Mouse (Mus musculus) forebrain, embryonic 16.5 days (tissue): Measurements from ENCODE around the gene Usp54. TPM values are rescaled to one million over a fixed set of nuclear protein-coding genes. Genes with fewer than 3 reads are reported as not detected.

ENCODE experiments used
- ATAC-seq: fragments of 200-750 bp; cut with Nextera tagmentation; 2 replicates; pipeline ENCODE4 v1.8.0; 2017; ENCODE audit warnings: mild to moderate bottlenecking, moderate library complexity
- H3K27ac ChIP-seq: fragments of 300-500 bp; sonication (generic); 2 replicates; pipeline ENCODE4 v1.5.1; 2014; ENCODE audit warnings: low read length, control low read depth
- H3K27me3 ChIP-seq: fragments of 300-500 bp; sonication (generic); replicated peaks from 2 replicates; pipeline ENCODE4 v1.6.1; 2014; ENCODE audit warnings: low read length; ENCODE audit not compliant: control insufficient read depth, insufficient read depth
- H3K36me3 ChIP-seq: fragments of 300-500 bp; sonication (generic); 2 replicates; pipeline ENCODE4 v1.6.1; 2014; ENCODE audit not compliant: control insufficient read depth, insufficient read depth
- H3K4me1 ChIP-seq: fragments of 300-500 bp; sonication (generic); replicated peaks from 2 replicates; pipeline ENCODE4 v1.6.1; 2014; ENCODE audit warnings: low read length; ENCODE audit not compliant: control insufficient read depth, insufficient read depth
- H3K4me2 ChIP-seq: fragments of 300-500 bp; sonication (generic); 2 replicates; pipeline ENCODE4 v1.6.1; 2014; ENCODE audit warnings: mild to moderate bottlenecking, low read length, control low read depth
- H3K4me3 ChIP-seq: fragments of 300-500 bp; sonication (generic); replicated peaks from 2 replicates; pipeline ENCODE4 v1.5.1; 2014; ENCODE audit warnings: mild to moderate bottlenecking, low read length, control low read depth
- H3K9ac ChIP-seq: fragments of 300-500 bp; sonication (generic); replicated peaks from 2 replicates; pipeline ENCODE4 v1.6.1; 2014; ENCODE audit warnings: low read depth, low read length, control low read depth
- H3K9me3 ChIP-seq: fragments of 300-500 bp; sonication (generic); 2 replicates; pipeline ENCODE4 v1.6.1; 2016; ENCODE audit warnings: low read length; ENCODE audit not compliant: control insufficient read depth
- WGBS: fragments of 180-500 bp; shearing (Covaris S2); extraction: QIAGEN DNeasy Blood & Tissue Kit; methylation state at CpG from one replicate; pipeline ENCODE4 v1.1.7; 2014; 5-methylcytosine and 5-hydroxymethylcytosine counted together
- polyA plus RNA-seq: library from polyadenylated mRNA; unstranded; fragments of >200 nt; fragmentation: Nextera tagmentation; extraction: Ambion mirVana; gene quantifications from 2 replicates; pipeline ENCODE4 v1.2.1, GENCODE M21; 2015

The Usp54 gene
- polyA plus RNA-seq, 1 experiment from 2014 or later: 11.1 TPM

- Histone ChIP-seq H3K36me3 (no peaks in the 10 kb centered on the region), H3K9ac (no peak overlapping the region), H3K9me3 (no peaks in the 10 kb centered on the region), H3K27ac (no peak overlapping the region), H3K4me1 (peaks cover 10% of the 10 kb centered on the region), H3K4me3 (no peak overlapping the region), H3K27me3 (no peaks in the 10 kb centered on the region), H3K4me2 (no peak overlapping the region)
- no peak for ATAC-seq
Observed at GRCm38 (mm10) chr14:20658326-20658725, 17.5 kb upstream of the Usp54 start.

DNA sequence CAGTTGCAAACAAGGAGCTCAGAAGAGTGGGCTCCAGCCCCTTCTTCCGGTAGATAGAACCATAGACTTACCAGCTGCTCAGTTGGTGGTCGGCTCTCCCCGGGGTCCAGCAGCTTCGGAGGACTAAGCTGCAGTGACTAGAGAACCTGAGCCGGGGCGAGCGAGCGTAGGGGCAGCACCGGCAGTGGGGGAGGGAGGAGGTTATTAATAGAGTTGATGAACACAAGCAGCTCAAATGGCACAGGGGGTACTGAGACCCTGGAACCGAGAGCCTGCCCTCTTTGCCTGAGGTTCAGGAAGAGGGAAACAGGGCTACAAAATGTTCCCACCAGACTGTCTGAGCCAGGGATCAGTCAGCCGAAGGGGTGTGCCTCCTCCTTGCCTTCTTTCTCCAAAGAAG is 15.5 kb upstream of the Usp54 start, which contains the start of gene Myoz1:
Myoz1 (minus strand) TSS at position 180 of the 400 bp plus-strand sequence.
- no peak within 1 kb of the TSS for H3K4me2 ChIP-seq
- no peak for ATAC-seq
- no peak within 1 kb of the TSS for H3K9ac ChIP-seq
- peaks cover 3% of the 10 kb centered on the region; the same call in 1 of the 2 replicates for H3K4me1 ChIP-seq
- H3K27ac ChIP-seq: no peak within 1 kb of the TSS
- no peaks in the 10 kb centered on the region for H3K36me3 ChIP-seq
- no peaks in the 10 kb centered on the region for H3K9me3 ChIP-seq
- no peaks in the 10 kb centered on the region for H3K27me3 ChIP-seq
- H3K4me3 ChIP-seq: no peak within 1 kb of the TSS
- WGBS: 41% methylated on average over 11 of the region's 11 CpGs

GRCm38 (mm10) chr14:20655731-20656130 is 14.9 kb upstream of the Usp54 start:
- H3K36me3 ChIP-seq: no peaks in the 10 kb centered on the region
- no peak overlapping the region for H3K27ac ChIP-seq
- no peak overlapping the region for H3K4me3 ChIP-seq
- no peaks in the 10 kb centered on the region for H3K27me3 ChIP-seq
- whole genome bisulfite sequencing: 88% methylated on average over 9 of the region's 9 CpGs
- no peaks in the 10 kb centered on the region for H3K9me3 ChIP-seq
- peaks cover 3% of the 10 kb centered on the region; the same call in 1 of the 2 replicates for H3K4me1 ChIP-seq
- no peak overlapping the region for H3K4me2 ChIP-seq
- ATAC-seq: no peak
- H3K9ac ChIP-seq: no peak overlapping the region

DNA sequence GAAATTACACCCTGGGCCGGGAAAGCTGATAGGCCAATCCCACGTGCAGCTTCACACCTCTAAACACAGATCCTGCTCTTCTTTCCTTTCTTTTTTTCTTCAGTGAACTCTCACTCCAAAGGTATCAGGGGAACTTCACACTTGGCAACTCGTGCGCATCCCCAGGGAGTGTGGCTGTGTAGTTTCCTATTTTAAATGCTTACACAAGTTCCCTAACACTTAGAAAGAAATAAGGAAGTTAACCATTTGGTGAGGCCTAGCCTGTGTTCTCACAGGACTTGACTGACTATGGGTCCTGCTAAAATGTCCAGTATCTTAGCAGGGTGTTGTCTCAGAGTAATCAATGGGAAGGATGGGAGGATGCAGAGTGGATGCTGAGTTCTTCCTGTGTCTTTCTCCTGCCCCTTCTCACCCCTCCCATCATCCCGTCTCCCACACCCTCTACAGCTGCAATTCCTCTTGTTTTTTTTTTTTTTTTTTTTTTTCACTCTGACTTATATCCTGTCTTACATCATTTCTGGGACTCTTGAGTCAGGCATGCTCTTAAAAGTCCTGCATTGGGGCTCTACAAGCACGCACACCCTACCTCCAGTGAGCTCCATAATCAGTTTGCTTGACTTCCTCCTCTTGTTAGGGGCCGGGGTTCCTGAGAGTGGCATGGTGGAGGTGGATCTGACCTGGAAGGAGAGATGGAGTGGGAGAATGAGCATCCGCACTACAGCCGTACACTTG is 14.0 kb upstream of the Usp54 start:
- Histone ChIP-seq H3K9ac (no peak overlapping the region), H3K36me3 (no peaks in the 10 kb centered on the region)
- no peak for ATAC-seq

DNA sequence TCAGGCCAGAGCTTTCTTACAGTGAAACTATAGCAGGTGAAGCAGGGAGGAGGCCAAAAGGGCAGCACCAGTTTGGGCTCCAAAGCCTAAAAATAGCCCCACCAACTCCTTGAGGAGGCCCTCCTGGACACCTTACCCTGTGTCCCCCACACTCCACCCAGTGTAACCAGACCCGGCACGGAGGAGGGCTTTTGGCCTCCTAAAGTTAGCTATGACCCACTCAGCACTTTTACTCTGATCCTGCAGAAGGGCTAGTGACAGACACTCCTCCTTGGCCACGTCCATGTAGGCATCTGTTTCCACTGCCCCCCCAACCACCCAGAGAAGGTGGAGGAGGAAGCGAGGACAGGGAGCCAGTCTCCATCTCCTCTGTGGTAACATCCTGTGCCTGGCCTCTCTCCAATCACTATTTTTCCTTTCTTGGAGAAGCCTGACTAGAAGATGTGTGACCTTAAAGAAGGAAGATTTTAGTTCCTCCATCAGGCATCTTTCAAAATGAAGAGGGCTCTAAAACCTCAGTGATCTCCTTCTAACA is 10.9 kb upstream of the Usp54 start:
- Histone ChIP-seq H3K4me1 (no peaks in the 10 kb centered on the region), H3K36me3 (no peaks in the 10 kb centered on the region), H3K4me3 (no peak overlapping the region), H3K9me3 (no peaks in the 10 kb centered on the region), H3K4me2 (no peak overlapping the region), H3K27me3 (no peaks in the 10 kb centered on the region), H3K27ac (no peak overlapping the region), H3K9ac (no peak overlapping the region)
- WGBS: 72% methylated on average over 4 of the region's 4 CpGs
- ATAC-seq: no peak

More for the DNA sequence above, 14.0 kb upstream of the Usp54 start:
- 81% methylated on average over 9 of the region's 9 CpGs for WGBS
- no peaks in the 10 kb centered on the region for H3K9me3 ChIP-seq
- no peak overlapping the region for H3K4me2 ChIP-seq
- no peaks in the 10 kb centered on the region for H3K4me1 ChIP-seq
- no peak overlapping the region for H3K4me3 ChIP-seq
- no peak overlapping the region for H3K27ac ChIP-seq
- H3K27me3 ChIP-seq: no peaks in the 10 kb centered on the region

- H3K9me3 ChIP-seq: no peaks in the 10 kb centered on the region
- H3K9ac ChIP-seq: no peak overlapping the region
- H3K4me3 ChIP-seq: no peak overlapping the region
- no peak for ATAC-seq
- H3K4me1 ChIP-seq: no peaks in the 10 kb centered on the region
- WGBS: 79% methylated on average over 2 of the region's 2 CpGs
- no peaks in the 10 kb centered on the region for H3K36me3 ChIP-seq
- H3K27ac ChIP-seq: no peak overlapping the region
- no peaks in the 10 kb centered on the region for H3K27me3 ChIP-seq
- H3K4me2 ChIP-seq: no peak overlapping the region
Observed at GRCm38 (mm10) chr14:20651000-20651399, 10.1 kb upstream of the Usp54 start.

GRCm38 (mm10) chr14:20646381-20646780 is 5.5 kb upstream of the Usp54 start:
- Histone ChIP-seq H3K36me3 (no peaks in the 10 kb centered on the region), H3K9me3 (no peaks in the 10 kb centered on the region), H3K27me3 (no peaks in the 10 kb centered on the region), H3K4me2 (no peak overlapping the region), H3K27ac (no peak overlapping the region), H3K4me3 (no peak overlapping the region), H3K9ac (no peak overlapping the region), H3K4me1 (peaks cover 5% of the 10 kb centered on the region)
- ATAC-seq: no peak

- H3K27ac ChIP-seq: no peak overlapping the region
- no peaks in the 10 kb centered on the region for H3K9me3 ChIP-seq
- no peak for ATAC-seq
- peaks cover 6% of the 10 kb centered on the region for H3K4me1 ChIP-seq
- H3K36me3 ChIP-seq: no peaks in the 10 kb centered on the region
- H3K4me2 ChIP-seq: no peak overlapping the region
- H3K9ac ChIP-seq: no peak overlapping the region
- no peaks in the 10 kb centered on the region for H3K27me3 ChIP-seq
- WGBS: 44% methylated on average over 3 of the region's 3 CpGs
- no peak overlapping the region for H3K4me3 ChIP-seq
Observed at GRCm38 (mm10) chr14:20645547-20645946, 4.7 kb upstream of the Usp54 start.

DNA sequence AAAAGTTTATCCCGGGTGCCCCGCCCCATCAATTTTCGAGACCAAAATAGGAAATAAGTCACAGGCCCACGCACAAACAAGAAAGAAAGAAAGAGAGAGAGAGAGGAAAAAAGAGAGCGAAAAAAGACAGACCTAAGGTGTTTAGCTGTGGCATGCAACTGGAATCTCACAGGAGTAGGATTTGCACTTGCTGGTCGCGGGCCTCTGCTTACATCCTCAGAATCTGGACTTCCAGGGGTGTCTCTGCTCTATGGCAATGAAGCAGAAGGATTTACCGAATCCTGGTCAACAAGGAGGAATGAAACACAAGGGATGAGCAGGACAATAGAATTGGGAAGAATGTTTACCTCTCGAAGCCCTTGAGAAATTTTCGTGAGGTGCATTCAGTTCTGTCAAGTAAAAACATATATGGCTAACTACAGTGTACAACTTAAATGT is 594 bp upstream of the Usp54 start:
- Histone ChIP-seq H3K4me1 (peaks cover 8% of the 10 kb centered on the region), H3K4me3 (peak overlapping the region; percentile 89), H3K27me3 (no peaks in the 10 kb centered on the region), H3K27ac (peak overlapping the region; percentile 94), H3K36me3 (no peaks in the 10 kb centered on the region), H3K4me2 (peak overlapping the region; percentile 90), H3K9ac (peak overlapping the region; percentile 90), H3K9me3 (no peaks in the 10 kb centered on the region)
- WGBS: 12% methylated on average over 10 of the region's 10 CpGs
- no peak for ATAC-seq
